Mouse (Mus musculus) skeletal muscle tissue, adult 2 months (tissue): ENCODE results near the gene Rnf215.
"Not testable (repeated sequence)": the region's sequence is repeated elsewhere in the genome, so short reads cannot be mapped to it uniquely, and the experiment has no call there.

Experiments
- DNase-seq: peaks from one replicate; pipeline ENCODE4 v3.0.0-alpha.2; 2012; ENCODE audit warnings: low read depth, low spot score

Rnf215 gene

DNA sequence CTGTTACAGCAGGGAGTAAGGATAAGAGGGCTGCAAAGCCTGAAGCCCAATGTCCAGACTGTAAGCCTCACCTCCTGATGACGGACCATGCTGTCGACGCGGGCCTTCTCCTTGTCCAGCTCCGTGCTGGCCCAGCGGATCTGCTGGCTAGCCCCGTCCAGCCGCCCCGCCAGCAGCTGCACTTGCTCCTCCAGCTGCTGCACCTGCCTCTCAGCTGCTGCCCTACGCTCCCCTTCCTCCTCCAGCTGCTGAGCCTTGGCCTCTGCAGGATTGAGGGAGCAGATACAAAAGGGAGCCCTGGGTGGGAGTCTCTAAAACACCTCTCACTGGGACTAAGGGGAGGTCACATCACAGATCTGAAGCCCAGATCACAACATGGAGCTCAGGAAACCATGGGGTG is 12.1 kb downstream of the Rnf215 start:
- no peak for DNase-seq

DNA sequence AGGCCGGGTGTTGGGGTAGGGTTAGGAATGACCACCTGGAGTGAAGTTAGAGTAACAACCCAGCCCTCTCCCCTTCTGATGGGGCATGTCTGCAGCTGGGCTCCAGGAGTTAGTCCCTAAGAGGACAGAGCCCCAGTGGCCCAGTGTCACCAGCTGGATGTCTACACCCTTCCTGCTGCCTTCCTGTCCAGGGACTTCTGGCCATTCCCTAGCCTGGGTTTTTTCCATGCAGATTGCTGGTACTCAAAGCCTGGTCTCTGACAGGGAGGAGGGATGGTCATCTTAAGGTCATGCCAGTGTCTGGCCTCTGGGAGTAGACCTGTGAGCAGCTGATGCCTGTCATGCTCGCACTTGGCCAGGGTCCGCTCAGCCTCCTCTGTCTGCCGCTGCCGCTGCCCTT is 13.1 kb downstream of the Rnf215 start:
- DNase-seq, result no peak

DNA sequence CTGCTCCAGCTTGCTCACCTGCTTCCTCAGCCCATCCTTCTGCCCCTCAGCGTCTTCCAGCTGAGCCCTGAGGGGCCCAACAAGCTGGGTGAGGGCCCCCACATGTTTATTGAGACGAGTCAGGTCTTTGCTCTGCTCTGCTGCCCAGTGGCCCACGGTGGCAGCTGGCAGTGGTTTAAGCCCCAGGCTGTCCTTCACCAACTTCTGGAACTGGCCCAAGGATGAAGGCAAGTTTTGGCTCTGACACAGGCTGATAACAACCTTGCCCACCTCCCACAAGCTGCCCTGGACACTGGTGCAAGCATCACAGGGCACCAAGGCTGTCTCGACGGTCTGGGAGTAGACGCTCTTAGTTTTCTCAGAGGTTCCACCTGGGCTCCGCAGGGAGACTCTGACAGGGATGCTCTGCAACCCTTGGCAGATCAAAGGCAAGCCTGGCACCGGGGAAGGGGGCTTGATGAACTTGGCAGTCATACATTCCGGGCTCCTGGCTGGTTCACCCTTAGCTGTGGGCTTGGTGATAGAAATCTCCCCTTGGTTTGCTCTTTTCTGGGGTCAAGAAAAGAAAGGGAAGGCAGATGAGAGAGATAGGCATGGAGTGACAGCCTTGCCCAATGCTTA is 13.6 kb downstream of the Rnf215 start:
- no peak for DNase-seq

DNA sequence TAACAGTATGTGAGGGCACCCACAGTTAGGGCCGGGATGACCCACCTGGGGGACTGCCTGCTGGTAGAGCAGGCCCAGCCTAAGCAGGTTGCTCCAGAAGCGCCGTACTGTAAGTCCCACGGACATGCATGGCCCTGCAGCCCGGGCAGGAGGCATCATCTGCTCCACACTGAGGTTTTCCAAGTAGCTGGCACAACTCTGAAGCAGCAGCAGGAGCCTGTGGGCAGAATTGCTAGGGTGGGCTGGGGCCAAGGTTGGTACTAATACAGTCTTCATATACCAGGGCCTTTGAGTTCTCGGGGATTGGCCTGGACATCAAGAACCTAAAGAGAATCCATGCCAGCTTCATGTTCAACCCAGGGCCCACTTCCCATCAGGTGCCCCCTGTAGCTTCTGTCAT is 14.9 kb downstream of the Rnf215 start:
- DNase-seq, result no peak

DNA sequence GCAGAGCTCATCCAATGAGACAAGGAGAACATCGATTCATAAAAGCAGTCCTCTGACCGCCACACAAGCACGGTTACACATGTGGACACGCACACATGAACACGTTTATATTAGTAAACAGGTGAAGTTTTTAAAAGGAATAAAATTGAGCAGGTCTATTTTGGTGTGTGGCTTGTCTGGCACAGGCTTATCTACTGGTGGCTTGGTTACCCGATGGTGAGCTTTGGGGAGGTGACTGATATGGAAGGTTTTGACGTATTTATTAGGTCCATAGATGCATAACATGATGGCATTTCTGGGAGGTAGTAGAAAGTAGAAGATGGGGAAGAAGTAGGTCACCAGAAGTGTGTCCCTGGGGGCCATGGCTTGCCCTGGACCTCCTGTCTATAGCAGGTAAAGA is 18.7 kb downstream of the Rnf215 start:
- no peak for DNase-seq

DNA sequence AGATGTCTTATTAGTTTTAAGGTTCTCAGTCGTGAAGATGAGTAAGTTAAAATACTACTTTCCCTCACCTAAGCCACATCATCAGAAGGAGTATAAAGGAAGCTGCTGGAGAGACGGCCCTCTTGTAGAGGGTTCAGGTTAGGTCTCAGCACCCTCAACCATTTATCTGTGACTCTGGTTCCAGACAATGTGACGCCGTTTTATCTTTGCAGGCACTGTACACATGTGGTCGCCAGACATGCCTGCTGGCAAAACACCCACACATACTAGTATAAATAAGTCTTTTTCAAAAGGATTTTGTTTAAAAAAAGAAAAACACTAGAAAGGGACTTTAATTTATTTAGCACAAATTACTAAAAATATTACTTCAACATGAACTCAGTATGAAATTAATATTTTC is 20.6 kb downstream of the Rnf215 start:
- no peak for DNase-seq

DNA sequence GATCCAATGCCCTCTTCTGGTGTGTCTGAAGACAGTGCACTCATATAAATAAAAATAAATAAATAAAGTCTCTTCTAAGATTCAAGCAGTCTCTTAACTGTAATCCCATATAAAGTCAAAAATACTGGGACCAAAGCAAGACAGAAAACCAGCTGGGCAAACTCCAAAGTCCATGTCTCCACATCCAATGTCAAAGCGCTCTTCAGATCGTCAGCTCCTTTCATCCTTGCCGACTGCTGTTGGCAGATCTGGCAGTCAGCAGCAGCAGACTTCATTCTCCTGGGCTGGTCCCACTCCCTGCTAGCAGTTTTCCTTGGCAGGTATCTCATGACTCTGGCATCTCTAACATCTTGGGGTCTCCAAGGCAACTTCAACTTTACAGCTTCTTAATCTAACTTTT is 23.7 kb downstream of the Rnf215 start:
- no peak for DNase-seq

DNA sequence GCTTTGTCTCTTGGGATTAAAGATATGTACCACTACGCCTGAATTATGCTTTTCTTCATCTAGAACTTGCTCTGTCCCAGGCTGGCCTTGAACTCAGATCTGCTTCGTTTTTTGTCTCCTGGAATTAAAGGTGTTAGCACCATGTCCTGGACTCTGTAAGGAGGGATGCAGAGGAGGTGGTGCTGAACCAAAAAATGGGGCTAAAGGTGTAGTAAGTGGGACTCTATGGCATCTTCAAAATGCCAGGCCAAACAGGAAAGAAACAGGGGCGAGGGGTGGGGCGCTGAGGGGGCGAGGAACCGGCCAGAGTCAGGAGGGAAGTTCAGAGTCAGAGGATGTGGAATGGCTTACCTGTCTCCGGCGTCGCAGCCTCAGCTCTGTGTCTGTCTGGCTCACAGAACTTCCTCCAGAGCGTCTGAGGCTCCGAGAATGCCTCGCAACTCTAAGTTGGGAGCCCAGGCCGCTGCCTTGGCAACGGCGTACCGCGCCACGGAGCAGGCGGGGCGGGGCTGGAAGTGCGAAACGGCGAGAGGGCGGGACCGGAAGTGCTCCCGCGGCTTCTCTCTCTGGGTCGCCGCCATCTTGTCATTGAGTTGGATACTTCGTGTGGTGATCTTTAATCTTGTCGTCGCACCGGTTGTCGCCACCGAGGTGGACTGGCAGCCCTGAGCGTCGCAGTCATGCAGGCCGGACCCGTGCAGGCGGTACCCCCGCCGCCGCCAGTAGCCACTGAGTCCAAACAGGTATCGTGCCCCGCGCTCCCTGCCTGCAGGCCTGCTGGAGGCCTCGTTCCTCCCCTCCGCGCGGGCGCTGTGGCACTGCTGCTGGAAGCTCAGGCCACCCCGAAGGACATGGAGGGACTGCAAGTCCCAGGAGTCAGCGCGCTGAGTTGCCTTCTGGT is 25.1 kb downstream of the Rnf215 start, which contains the start of the genes Ccdc157 and Sf3a1:
Gene Ccdc157 (minus strand): TSS at position 486 of the 901 bp plus-strand sequence.
Gene Sf3a1 (plus strand): TSS at position 543 of the 901 bp plus-strand sequence.
- peak; percentile 83 for DNase-seq

DNA sequence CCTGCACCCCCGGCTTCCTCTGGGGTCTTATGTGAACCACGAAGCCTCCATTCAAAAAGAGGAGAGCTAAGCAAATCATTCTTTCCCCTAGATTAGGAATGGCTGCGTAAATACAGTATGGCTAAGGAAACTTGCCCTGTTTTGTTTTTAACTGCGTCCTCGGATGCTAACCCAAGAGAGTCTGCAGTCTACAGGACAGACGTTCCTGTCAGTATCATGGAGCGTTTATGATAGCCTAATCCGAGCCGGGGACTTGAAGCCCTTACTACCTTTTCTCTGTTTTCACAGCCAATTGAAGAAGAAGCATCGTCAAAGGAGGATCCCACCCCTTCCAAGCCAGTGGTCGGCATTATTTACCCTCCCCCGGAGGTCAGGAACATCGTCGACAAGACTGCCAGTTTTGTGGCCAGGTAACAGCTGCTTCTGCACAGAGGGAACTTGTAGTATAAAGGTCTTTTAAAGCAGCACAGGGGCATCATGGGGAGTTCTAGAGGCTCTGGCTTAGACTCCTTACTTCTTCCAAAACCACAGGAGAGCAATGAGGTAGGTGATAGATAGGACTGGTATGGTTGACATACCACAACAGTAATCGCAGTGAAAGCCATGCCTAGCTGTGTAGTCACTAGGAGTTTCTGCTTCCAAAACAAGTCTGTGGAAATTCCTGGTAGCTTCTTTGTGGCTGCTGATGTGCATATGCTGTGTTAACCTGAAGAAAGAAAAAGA is 25.9 kb downstream of the Rnf215 start:
- no peak for DNase-seq

DNA sequence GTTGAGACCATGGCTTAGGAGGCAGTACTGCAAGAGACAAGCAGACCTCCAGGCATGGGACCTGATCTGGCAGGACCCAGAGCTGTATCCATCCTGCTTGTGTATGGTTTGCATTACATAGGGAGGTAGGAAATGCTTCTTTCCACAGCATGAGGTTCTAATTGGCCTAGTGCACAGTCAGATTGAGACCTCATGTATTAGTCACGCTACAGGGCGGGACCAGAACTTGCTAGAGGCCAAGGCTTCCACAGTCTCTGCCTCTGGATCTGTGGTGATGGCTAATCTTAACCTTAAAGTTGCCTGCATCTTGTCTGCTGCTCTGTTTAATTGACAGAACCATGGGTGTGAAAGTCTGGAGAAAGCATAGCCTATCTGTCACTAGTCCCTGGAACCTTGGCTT is 29.7 kb downstream of the Rnf215 start:
- no peak for DNase-seq

DNA sequence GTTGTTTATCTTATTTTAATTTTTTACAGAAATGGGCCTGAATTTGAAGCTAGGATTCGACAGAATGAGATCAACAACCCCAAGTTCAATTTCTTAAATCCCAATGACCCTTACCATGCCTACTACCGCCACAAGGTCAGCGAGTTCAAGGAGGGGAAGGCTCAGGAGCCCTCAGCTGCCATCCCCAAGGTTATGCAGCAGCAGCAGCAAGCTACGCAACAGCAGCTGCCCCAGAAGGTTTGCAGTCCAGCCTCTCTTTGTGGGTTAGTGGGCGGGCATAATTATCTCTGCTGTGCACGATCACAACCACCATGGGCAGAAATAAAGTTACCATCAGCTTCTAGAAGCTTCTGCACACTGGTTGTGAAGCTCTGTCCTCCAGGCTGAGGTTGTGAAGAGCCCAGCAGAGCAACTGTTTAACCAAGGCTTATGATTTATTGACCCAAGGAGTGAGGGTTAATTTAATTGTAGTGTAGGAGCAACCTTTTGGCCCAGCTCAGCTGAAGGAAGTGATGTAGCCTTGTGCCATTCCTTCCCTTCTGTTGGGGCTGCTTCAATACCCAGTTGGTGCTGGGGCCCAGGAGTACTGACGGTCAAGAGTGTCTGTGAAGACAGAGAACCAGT is 31.6 kb downstream of the Rnf215 start:
- no peak for DNase-seq

DNA sequence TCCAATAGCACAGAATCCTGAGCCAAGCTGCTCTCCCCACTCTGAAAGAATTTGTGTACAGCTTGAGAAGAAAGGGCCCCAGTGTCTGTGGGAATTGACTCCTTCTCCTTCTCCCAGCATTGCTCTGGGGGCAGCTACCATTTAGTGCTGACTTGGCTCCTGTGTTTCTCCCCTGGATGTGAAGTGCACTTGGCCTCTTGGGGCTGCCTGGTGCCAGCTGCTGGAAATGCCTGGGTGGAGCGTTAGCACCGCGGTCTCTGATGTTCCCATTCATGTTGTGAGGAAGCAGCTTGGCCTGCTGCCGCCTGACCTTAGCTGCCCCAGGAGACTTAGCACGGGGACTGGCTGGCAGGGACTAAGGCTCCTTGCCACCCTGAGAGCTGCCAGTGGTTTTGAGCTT is 39.6 kb downstream of the Rnf215 start:
- DNase-seq, result peak; percentile 92

DNA sequence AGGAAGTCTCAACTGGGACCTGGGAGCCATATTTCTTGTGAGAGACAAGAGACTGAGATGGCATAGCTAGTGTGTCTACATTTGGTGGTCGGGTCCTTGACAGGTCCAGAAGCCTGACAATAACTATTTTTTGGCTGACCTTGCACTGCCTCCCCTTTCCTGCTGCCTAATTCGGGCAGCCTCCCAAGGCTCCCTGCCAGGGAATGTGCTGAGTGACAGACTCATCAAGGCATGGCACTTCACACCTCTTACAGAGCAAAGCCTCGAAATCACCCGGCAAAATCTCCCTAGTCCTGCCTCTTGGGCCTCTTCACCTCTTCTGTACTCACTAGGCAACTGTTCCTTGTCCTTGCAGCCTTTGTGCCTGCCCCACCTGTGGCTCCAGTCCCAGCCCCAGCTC is 42.7 kb downstream of the Rnf215 start:
- no peak for DNase-seq

DNA sequence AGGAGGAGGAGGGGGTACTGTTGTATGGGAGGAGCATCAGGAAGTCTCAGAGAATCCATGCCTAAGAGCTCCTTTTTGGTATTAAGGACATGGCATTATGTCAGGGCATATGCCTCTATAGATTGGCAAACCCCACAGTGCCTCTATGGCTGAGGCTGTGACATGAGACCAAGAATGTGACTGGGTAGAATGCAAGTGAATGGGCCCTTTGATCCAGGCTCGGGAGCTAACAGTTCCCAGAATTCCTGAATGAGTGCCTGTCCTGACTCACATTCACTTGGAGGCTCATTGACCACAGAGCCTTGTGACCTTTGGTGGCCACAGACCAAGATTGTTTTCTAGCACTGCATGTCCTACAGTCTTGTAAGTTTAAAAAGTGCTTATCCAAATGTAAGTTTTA is 47.1 kb downstream of the Rnf215 start:
- no peak for DNase-seq

DNA sequence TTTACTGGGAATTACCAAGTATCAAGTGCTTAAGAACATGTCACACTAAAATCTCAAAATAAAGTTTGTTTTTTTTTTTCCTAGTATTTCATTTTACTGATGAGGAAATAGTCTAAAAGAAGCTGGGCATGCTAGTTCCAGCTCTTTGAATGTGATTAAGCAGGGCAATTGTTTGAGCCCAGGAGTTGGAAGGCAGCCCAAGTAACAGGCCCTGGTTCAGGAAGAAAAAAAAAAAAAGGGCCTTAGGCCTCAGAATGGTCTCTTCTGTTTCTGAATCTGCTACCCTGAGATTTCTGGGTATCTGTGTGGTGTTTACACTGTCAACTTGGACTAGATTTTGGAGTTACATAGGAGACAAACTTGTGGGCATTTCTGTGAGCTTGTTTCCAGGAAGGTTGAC is 48.5 kb downstream of the Rnf215 start:
- no peak for DNase-seq

DNA sequence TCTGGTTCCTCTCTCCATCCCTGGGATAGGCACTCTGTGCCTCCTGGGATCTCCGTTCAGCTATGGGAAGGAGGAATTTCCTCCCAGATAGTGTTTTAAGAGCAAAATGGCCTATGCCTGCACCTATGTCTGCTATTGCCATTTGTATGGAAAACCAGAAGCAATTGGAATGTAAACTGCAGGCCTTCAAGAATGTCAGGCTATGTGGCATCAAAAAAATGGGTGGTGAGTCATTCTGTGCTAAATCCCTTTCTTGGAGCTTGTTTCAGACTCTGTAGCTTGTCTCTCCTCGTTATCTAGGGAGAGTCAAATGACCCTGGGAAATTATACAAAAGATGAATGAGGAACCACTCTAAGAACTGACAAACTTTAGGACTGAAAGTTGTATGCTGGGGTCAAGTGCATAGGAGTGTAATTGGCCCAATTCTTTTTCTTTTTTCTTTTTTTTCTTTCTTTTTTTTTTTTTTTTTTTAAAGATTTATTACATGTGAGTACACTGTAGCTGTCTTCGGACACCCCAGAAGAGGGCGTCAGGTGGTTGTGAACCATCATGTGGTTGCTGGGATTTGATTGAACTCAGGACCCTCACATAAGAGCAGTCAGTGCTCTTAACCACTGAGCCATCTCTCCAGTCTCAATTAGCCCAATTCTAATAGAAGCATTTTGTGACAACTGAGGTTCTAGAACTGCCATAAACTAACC is 49.4 kb downstream of the Rnf215 start:
- DNase-seq, result no peak

DNA sequence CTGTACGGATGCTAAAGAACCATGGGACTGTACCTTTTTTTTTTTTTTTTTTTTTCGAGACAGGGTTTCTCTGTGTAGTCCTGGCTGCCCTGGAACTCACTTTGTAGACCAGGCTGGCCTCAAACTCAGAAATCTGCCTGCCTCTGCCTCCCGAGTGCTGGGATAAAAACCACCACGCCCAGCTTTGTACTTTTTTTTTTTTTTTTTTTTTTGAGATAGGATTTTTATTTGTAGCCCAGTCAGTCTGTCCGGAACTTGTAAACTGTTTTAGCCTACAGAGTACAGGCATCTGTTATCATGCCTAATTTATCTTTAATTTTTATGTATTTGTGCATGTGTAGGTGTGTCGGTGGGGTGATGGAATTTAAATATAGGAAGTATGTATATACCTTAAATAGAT is 50.5 kb downstream of the Rnf215 start:
- not testable (repeated sequence) for DNase-seq

DNA sequence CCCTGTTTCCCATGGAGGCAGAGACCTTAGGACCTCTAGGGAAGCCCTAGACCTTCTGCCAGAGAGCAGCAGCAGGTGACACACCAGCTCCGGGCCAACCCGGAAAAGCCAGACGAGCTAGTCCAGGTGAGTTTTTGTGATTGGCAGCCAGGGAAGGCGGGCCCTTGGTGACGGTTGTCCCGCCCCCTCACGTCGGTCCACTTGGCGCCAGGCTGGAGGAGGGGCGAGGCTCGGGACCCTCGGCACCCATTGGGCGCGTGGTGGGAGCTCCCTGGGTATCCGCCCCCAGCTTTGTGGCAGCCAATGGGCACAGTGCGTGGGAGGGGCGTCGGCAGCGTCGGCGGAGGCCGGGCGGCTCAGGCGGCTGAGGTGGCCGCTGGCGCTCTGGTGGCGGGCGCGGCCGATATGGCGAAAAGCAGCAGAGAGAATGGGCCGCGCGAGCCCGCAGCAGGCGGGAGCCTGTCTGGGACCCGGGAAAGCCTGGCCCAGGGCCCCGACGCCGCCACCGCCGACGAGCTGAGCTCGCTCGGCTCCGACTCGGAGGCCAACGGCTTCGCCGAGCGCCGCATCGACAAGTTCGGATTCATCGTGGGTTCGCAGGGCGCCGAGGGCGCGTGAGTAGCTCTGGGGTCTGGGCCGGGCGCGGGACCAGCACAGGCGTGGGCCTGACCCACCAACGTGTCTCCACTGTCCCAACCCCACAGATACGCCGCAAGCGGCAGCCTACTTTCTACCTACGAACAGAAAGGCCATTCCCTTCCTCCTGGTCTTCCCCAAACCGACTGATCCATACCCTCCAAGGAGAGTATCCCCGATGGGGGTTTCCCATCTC is 51.7 kb downstream of the Rnf215 start, which contains the start of gene Tbc1d10a:
Gene Tbc1d10a (plus strand): TSS at position 304 of the 832 bp plus-strand sequence.
- peak; percentile 95 for DNase-seq

DNA sequence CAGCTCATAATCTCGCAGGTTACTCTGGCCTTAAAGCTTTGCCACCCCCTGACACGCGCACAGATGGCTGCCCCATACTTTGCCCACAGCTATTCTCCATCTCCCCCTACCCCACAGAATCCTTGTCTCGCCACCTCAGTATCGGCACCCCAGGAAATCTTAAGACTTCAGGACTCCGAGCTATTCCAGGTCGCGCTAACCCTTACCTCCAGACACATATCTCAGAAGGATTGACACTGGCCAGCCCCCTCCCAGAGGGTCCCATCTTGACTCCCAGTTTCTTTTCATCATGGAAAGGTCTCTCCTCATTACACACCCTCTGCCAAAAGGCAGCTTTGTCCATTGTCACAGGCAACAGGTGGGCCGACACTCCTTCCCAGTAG is 52.3 kb downstream of the Rnf215 start:
- DNase-seq, result no peak

DNA sequence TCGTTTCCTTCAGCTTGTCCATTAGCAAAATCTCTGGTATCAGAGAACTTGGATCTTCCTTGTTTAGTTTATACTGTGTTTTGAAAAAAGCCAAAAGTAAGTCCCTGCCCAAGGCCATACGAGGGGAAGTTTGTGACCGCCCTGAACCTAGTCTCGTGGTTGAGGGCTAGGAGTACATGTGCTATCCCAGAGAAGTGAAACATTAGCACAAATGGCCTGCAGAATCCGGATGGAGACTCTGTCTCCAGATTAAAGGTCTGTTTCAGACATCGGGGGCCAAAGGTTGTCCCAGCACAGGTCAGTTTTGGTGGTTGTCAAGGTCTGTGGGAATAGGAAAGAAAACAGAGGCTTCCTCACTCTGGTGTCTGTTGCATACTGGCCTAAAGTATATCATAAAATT is 54.2 kb downstream of the Rnf215 start:
- peak; percentile 34 for DNase-seq
